Mouse (Mus musculus) hindbrain, postnatal 0 days (tissue): ENCODE measurements at regions not wholly inside any gene's neighbourhood (a gene's known extent, or its start where the extent isn't known, plus 50 kb on each side); places are given as distances from the start of the nearest gene placed in this dataset.

Experiments used
- ATAC-seq: fragments of 200-750 bp; cut with Nextera tagmentation; 2 replicates; pipeline ENCODE4 v1.8.0; 2017; ENCODE audit warnings: mild to moderate bottlenecking, moderate TSS enrichment, moderate library complexity
- DNase-seq: peaks from one replicate; pipeline ENCODE4 v3.0.0-alpha.2; 2015; ENCODE audit warnings: low spot score
- H3K27ac ChIP-seq: fragments of 300-500 bp; sonication (generic); 2 replicates; pipeline ENCODE4 v1.5.1; 2014; ENCODE audit warnings: mild to moderate bottlenecking
- H3K27me3 ChIP-seq: fragments of 300-500 bp; sonication (generic); 2 replicates; pipeline ENCODE4 v1.6.1; 2014; ENCODE audit warnings: low read length, mixed read lengths; ENCODE audit not compliant: insufficient read depth
- H3K36me3 ChIP-seq: fragments of 300-500 bp; sonication (generic); 2 replicates; pipeline ENCODE4 v1.6.1; 2014; ENCODE audit warnings: low read length, mixed read lengths; ENCODE audit not compliant: insufficient read depth
- H3K4me1 ChIP-seq: fragments of 300-500 bp; sonication (generic); 2 replicates; pipeline ENCODE4 v1.6.1; 2014; ENCODE audit warnings: antibody characterized with exemption, low read length, mixed read lengths; ENCODE audit not compliant: insufficient read depth
- H3K4me2 ChIP-seq: fragments of 300-500 bp; sonication (generic); 2 replicates; pipeline ENCODE4 v1.6.1; 2014; ENCODE audit warnings: low read depth, mild to moderate bottlenecking, low read length, moderate library complexity, mixed read lengths
- H3K4me3 ChIP-seq: fragments of 300-500 bp; sonication (generic); 2 replicates; pipeline ENCODE4 v1.5.1; 2014; ENCODE audit warnings: low read length
- H3K9ac ChIP-seq: fragments of 300-500 bp; sonication (generic); replicated peaks from 2 replicates; pipeline ENCODE4 v1.6.1; 2014; ENCODE audit warnings: mild to moderate bottlenecking, low read length, moderate library complexity, mixed read lengths
- H3K9me3 ChIP-seq: fragments of 300-500 bp; sonication (generic); 2 replicates; pipeline ENCODE4 v1.6.1; 2016; ENCODE audit warnings: low read length, mixed read lengths
- CTCF ChIP-seq: IDR thresholded peaks from 2 replicates; pipeline ENCODE4 v1.5.1; 2016; ENCODE audit warnings: antibody characterized with exemption, control low read depth, low read depth
- WGBS: fragments of 180-500 bp; shearing (Covaris S2); extraction: QIAGEN DNeasy Blood & Tissue Kit; methylation state at CpG from one replicate; pipeline ENCODE4 v1.1.7; 2014; 5-methylcytosine and 5-hydroxymethylcytosine counted together

GRCm38 (mm10) chr1:185836632-185837281 lies 280.4 kb downstream of the Lyplal1 start:
- no peak for TF ChIP-seq CTCF
- no peak overlapping the region for H3K27ac ChIP-seq
- no peak overlapping the region for H3K9ac ChIP-seq
- DNase-seq (no peak), ATAC-seq (no peak)
- no peak overlapping the region for H3K4me2 ChIP-seq
- H3K27me3 ChIP-seq = no peaks in the 10 kb centered on the region
- H3K9me3 ChIP-seq = no peaks in the 10 kb centered on the region
- WGBS = 60% methylated on average over 13 of the region's 13 CpGs
- peaks cover 4% of the 10 kb centered on the region; the same call in 1 of the 2 replicates for H3K4me1 ChIP-seq
- no peak overlapping the region for H3K4me3 ChIP-seq
- H3K36me3 ChIP-seq = no peaks in the 10 kb centered on the region

GRCm38 (mm10) chr1:185842481-185842880 lies 274.6 kb downstream of the Lyplal1 start:
- Histone ChIP-seq H3K36me3 (no peaks in the 10 kb centered on the region), H3K9me3 (no peaks in the 10 kb centered on the region), H3K27me3 (no peaks in the 10 kb centered on the region), H3K4me2 (no peak overlapping the region), H3K4me3 (no peak overlapping the region), H3K9ac (no peak overlapping the region), H3K27ac (no peak overlapping the region), H3K4me1 (no peaks in the 10 kb centered on the region)
- no peak for TF ChIP-seq CTCF
- WGBS = 83% methylated on average over 12 of the region's 12 CpGs
- DNase-seq = no peak
- ATAC-seq = no peak

DNA sequence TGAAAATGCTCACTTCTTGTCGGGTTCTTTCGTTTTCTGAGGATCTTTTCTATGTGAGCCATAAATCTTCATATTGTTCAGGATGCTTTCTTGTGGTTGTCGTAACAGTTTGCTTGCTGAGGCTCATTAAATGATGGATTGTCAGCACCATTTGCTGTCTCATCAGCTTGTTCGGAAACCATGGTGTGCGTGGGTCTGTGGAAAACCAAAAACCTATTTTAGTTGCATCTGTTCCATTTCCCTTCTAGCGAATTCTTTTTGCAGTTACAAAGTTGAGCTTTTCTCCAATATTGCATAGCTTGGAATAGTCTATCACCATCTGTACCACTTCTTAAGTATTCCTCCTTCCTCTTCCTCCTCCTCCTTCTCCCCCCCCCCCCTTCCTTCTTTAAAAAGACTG lies 269.9 kb downstream of the Lyplal1 start:
- H3K4me2 ChIP-seq = no peak overlapping the region
- DNase-seq (no peak), ATAC-seq (no peak)
- 68% methylated on average over 6 of the region's 6 CpGs for WGBS
- no peak overlapping the region for H3K9ac ChIP-seq
- no peaks in the 10 kb centered on the region for H3K36me3 ChIP-seq
- H3K27me3 ChIP-seq = no peaks in the 10 kb centered on the region
- no peak overlapping the region for H3K27ac ChIP-seq
- H3K4me1 ChIP-seq = no peaks in the 10 kb centered on the region
- H3K4me3 ChIP-seq = no peak overlapping the region
- H3K9me3 ChIP-seq = no peaks in the 10 kb centered on the region
- TF ChIP-seq CTCF = no peak

DNA sequence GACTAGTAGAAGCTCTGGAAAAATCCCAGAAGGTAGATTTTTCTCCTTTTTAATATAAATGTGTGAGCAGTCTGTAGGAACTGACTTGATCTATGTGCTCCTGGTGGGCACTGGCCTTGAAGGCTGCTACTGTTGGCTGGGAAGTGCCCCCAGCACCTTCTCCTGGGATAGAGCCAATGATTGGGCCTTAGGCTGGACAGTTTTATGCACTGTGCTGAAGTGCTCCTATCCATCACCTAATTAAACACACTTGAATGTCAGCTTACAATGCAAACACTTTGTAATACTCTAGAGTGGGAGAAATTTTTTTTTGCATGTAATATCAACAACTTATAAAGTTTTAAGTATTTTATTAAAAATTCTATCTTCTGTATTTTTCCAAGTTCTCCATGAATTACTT lies 266.5 kb downstream of the Lyplal1 start:
- H3K27ac ChIP-seq = no peak overlapping the region
- no peak for DNase-seq
- no peaks in the 10 kb centered on the region for H3K36me3 ChIP-seq
- H3K4me2 ChIP-seq = no peak overlapping the region
- no peaks in the 10 kb centered on the region for H3K4me1 ChIP-seq
- no peaks in the 10 kb centered on the region for H3K9me3 ChIP-seq
- no peak overlapping the region for H3K4me3 ChIP-seq
- no peak for TF ChIP-seq CTCF
- ATAC-seq = no peak
- no peaks in the 10 kb centered on the region for H3K27me3 ChIP-seq
- no peak overlapping the region for H3K9ac ChIP-seq

GRCm38 (mm10) chr1:185851262-185851893 lies 265.7 kb downstream of the Lyplal1 start:
- TF ChIP-seq CTCF = no peak
- 69% methylated on average over 5 of the region's 5 CpGs for WGBS

DNA sequence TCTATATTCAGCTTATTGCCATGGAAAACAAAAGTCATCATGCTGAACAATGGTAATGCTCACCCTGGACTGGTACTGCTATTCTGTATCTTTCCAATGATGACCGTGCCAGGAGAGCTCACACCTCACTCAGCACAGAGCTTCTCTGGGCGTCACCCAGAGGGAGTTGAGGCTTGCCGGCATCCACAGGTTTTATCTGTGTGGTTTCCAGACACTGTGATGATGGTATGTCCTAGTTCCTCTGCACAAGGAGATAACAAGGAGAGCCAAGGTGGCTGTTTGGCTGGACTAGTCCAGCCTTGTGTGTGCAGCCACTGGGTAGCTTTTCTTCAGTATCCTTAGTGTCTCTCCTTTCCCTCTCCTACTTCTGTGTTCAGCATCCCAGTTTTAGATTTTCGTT lies 255.4 kb downstream of the Lyplal1 start:
- Histone ChIP-seq H3K4me2 (no peak overlapping the region), H3K36me3 (no peaks in the 10 kb centered on the region), H3K9me3 (no peaks in the 10 kb centered on the region), H3K4me1 (no peaks in the 10 kb centered on the region), H3K9ac (no peak overlapping the region), H3K27me3 (no peaks in the 10 kb centered on the region), H3K4me3 (no peak overlapping the region), H3K27ac (no peak overlapping the region)
- no peak for TF ChIP-seq CTCF
- 88% methylated on average over 4 of the region's 4 CpGs for WGBS
- no peak for DNase-seq
- no peak for ATAC-seq

More at GRCm38 (mm10) chr1:185851262-185851893, 265.7 kb downstream of the Lyplal1 start:
- no peaks in the 10 kb centered on the region for H3K27me3 ChIP-seq
- ATAC-seq (no peak), DNase-seq (no peak)
- H3K36me3 ChIP-seq = no peaks in the 10 kb centered on the region
- no peak overlapping the region for H3K9ac ChIP-seq
- no peak overlapping the region for H3K4me2 ChIP-seq
- H3K4me1 ChIP-seq = no peaks in the 10 kb centered on the region
- no peak overlapping the region for H3K4me3 ChIP-seq
- no peak overlapping the region for H3K27ac ChIP-seq
- no peaks in the 10 kb centered on the region for H3K9me3 ChIP-seq

DNA sequence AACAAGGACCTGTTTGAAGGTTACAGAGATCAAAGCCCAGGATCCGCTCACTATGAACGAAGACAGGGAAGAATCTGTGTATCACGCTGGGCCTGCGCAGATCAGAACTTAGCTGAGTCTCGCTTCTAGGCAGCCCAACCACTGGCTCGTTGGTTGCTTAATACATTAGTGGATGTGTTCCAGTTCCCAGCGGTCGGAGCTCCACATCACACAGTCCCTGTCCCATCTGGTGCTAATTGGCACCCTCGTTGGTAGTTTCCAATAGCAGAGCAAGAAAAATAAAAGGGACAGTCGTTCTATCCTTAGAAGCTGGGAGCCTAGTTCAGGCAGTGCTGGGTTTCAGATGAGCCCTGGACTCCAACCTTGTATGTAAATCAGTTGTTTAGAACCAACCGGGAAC lies 251.2 kb downstream of the Lyplal1 start:
- H3K4me3 ChIP-seq = no peak overlapping the region
- DNase-seq = peak; percentile 53
- 0 out of 2 replicates have a peak, but pooled peaks have one; percentile 47 for ATAC-seq
- TF ChIP-seq CTCF = no peak
- no peaks in the 10 kb centered on the region for H3K36me3 ChIP-seq
- H3K27ac ChIP-seq = no peak overlapping the region
- WGBS = 62% methylated on average over 11 of the region's 11 CpGs
- H3K27me3 ChIP-seq = no peaks in the 10 kb centered on the region
- no peaks in the 10 kb centered on the region for H3K4me1 ChIP-seq
- no peaks in the 10 kb centered on the region for H3K9me3 ChIP-seq
- H3K4me2 ChIP-seq = no peak overlapping the region
- no peak overlapping the region for H3K9ac ChIP-seq
